Mouse (Mus musculus) forebrain, embryonic 10.5 days (tissue): ENCODE results near the gene Pianp. TPM values are rescaled to one million over a fixed set of nuclear protein-coding genes. Genes with fewer than 3 reads are reported as not detected.

Source experiments
- DNase-seq: peaks from one replicate; pipeline ENCODE4 v3.0.0-alpha.2; 2017; ENCODE audit warnings: low spot score; ENCODE audit errors: extremely low spot score
- H3K27ac ChIP-seq: fragments of 300-500 bp; sonication (generic); 2 replicates; pipeline ENCODE4 v1.5.1; 2016; ENCODE audit warnings: mild to moderate bottlenecking
- H3K27me3 ChIP-seq: fragments of 300-500 bp; sonication (generic); 2 replicates; pipeline ENCODE4 v1.6.1; 2016; ENCODE audit warnings: mild to moderate bottlenecking; ENCODE audit not compliant: poor library complexity, severe bottlenecking
- H3K36me3 ChIP-seq: fragments of 300-500 bp; sonication (generic); replicated peaks from 2 replicates; pipeline ENCODE4 v1.6.1; 2016; ENCODE audit warnings: mild to moderate bottlenecking, moderate library complexity
- H3K4me1 ChIP-seq: fragments of 300-500 bp; sonication (generic); 2 replicates; pipeline ENCODE4 v1.6.1; 2016
- H3K4me3 ChIP-seq: fragments of 300-500 bp; sonication (generic); 2 replicates; pipeline ENCODE4 v1.5.1; 2016; ENCODE audit warnings: mild to moderate bottlenecking, moderate library complexity
- H3K9me3 ChIP-seq: fragments of 300-500 bp; sonication (generic); 2 replicates; pipeline ENCODE4 v1.6.1; 2016; ENCODE audit warnings: mild to moderate bottlenecking, moderate library complexity
- WGBS: fragments of 180-500 bp; shearing (Covaris S2); methylation state at CpG from one replicate; pipeline ENCODE4 v1.1.7; 2016; 5-methylcytosine and 5-hydroxymethylcytosine counted together
- polyA plus RNA-seq: library from polyadenylated mRNA; unstranded; fragments of >200 nt; fragmentation: Nextera tagmentation; extraction: Ambion mirVana; gene quantifications from 2 replicates; pipeline ENCODE4 v1.2.1, GENCODE M21; 2016

Gene Pianp
- polyA plus RNA-seq, 1 experiment from 2014 or later = 1.7 TPM

GRCm38 (mm10) chr6:124993365-124993764, 3.1 kb upstream of the Pianp start:
- Histone ChIP-seq H3K27ac (no peak overlapping the region), H3K27me3 (peaks cover 71% of the 10 kb centered on the region), H3K9me3 (peaks cover 15% of the 10 kb centered on the region), H3K36me3 (no peaks in the 10 kb centered on the region), H3K4me3 (no peak overlapping the region), H3K4me1 (peaks cover 30% of the 10 kb centered on the region)
- WGBS = 85% methylated on average over 9 of the region's 9 CpGs
- DNase-seq = no peak

GRCm38 (mm10) chr6:124993876-124994275, 2.6 kb upstream of the Pianp start:
- Histone ChIP-seq H3K4me1 (peaks cover 30% of the 10 kb centered on the region), H3K27me3 (peaks cover 76% of the 10 kb centered on the region), H3K36me3 (no peaks in the 10 kb centered on the region), H3K9me3 (peaks cover 15% of the 10 kb centered on the region), H3K27ac (peak overlapping the region; percentile 40; the same call in 1 of the 2 replicates), H3K4me3 (peak overlapping the region; percentile 14; the same call in 1 of the 2 replicates)
- DNase-seq = peak; percentile 42
- WGBS = 18% methylated on average over 11 of the region's 11 CpGs

GRCm38 (mm10) chr6:124995246-124995645, 1.2 kb upstream of the Pianp start:
- Histone ChIP-seq H3K4me1 (peaks cover 36% of the 10 kb centered on the region), H3K27me3 (peaks cover 90% of the 10 kb centered on the region), H3K9me3 (peaks cover 7% of the 10 kb centered on the region), H3K36me3 (no peaks in the 10 kb centered on the region), H3K27ac (no peak overlapping the region), H3K4me3 (no peak overlapping the region)
- no peak for DNase-seq
- 91% methylated on average over 7 of the region's 7 CpGs for WGBS

GRCm38 (mm10) chr6:124995831-124996403, 577 bp upstream of the Pianp start:
- DNase-seq = no peak
- Histone ChIP-seq H3K9me3 (peaks cover 2% of the 10 kb centered on the region; the same call in 1 of the 2 replicates), H3K27ac (no peak overlapping the region), H3K4me3 (peak overlapping the region; percentile 74; the same call in 1 of the 2 replicates), H3K4me1 (peaks cover 36% of the 10 kb centered on the region), H3K27me3 (peaks cover 96% of the 10 kb centered on the region), H3K36me3 (no peaks in the 10 kb centered on the region)
- WGBS = 53% methylated on average over 8 of the region's 8 CpGs

- no peaks in the 10 kb centered on the region for H3K36me3 ChIP-seq
- H3K27ac ChIP-seq = no peak overlapping the region
- WGBS = 7% methylated on average over 8 of the region's 8 CpGs
- no peak for DNase-seq
- peaks cover 36% of the 10 kb centered on the region for H3K4me1 ChIP-seq
- H3K4me3 ChIP-seq = peak overlapping the region; percentile 74; the same call in 1 of the 2 replicates
- H3K9me3 ChIP-seq = no peaks in the 10 kb centered on the region
- H3K27me3 ChIP-seq = peaks cover 99% of the 10 kb centered on the region
These were observed 1.6 kb downstream of the Pianp start for GRCm38 (mm10) chr6:124998066-124998465.

- Histone ChIP-seq H3K9me3 (no peaks in the 10 kb centered on the region), H3K36me3 (no peaks in the 10 kb centered on the region), H3K4me1 (peaks cover 38% of the 10 kb centered on the region), H3K27me3 (peaks cover 88% of the 10 kb centered on the region), H3K4me3 (0 out of 2 replicates have a peak overlapping the region, but pooled peaks have one; percentile 5), H3K27ac (no peak overlapping the region)
- DNase-seq = no peak
- WGBS = 31% methylated on average over 14 of the region's 14 CpGs
These were observed 2.6 kb downstream of the Pianp start for GRCm38 (mm10) chr6:124999091-124999490.

- DNase-seq = no peak
- 35% methylated on average over 10 of the region's 10 CpGs for WGBS
- H3K36me3 ChIP-seq = no peaks in the 10 kb centered on the region
- H3K27ac ChIP-seq = no peak overlapping the region
- 0 out of 2 replicates have a peak overlapping the region, but pooled peaks have one; percentile 5 for H3K4me3 ChIP-seq
- peaks cover 37% of the 10 kb centered on the region for H3K4me1 ChIP-seq
- H3K9me3 ChIP-seq = no peaks in the 10 kb centered on the region
- peaks cover 84% of the 10 kb centered on the region for H3K27me3 ChIP-seq
These were observed 3.1 kb downstream of the Pianp start for GRCm38 (mm10) chr6:124999546-124999945.

- no peaks in the 10 kb centered on the region for H3K36me3 ChIP-seq
- H3K27ac ChIP-seq = no peak overlapping the region
- H3K27me3 ChIP-seq = peaks cover 42% of the 10 kb centered on the region
- WGBS = 62% methylated on average over 3 of the region's 3 CpGs
- peaks cover 27% of the 10 kb centered on the region for H3K4me1 ChIP-seq
- no peaks in the 10 kb centered on the region for H3K9me3 ChIP-seq
- no peak overlapping the region for H3K4me3 ChIP-seq
- no peak for DNase-seq
These were observed 7.2 kb downstream of the Pianp start for GRCm38 (mm10) chr6:125003706-125004105.

GRCm38 (mm10) chr6:125005086-125005485, 8.6 kb downstream of the Pianp start:
- 49% methylated on average over 3 of the region's 3 CpGs for WGBS
- Histone ChIP-seq H3K4me1 (peaks cover 26% of the 10 kb centered on the region), H3K36me3 (no peaks in the 10 kb centered on the region), H3K4me3 (no peak overlapping the region), H3K27me3 (peaks cover 28% of the 10 kb centered on the region), H3K27ac (no peak overlapping the region), H3K9me3 (no peaks in the 10 kb centered on the region)
- no peak for DNase-seq

GRCm38 (mm10) chr6:125008060-125008459, 11.6 kb downstream of the Pianp start:
- peak overlapping the region; percentile 92 for H3K4me3 ChIP-seq
- no peaks in the 10 kb centered on the region for H3K9me3 ChIP-seq
- DNase-seq = no peak
- H3K4me1 ChIP-seq = peaks cover 38% of the 10 kb centered on the region
- H3K27me3 ChIP-seq = no peaks in the 10 kb centered on the region; the same call in none of the 2 replicates
- 51% methylated on average over 13 of the region's 13 CpGs for WGBS
- H3K36me3 ChIP-seq = peaks cover 27% of the 10 kb centered on the region
- peak overlapping the region; percentile 99 for H3K27ac ChIP-seq

- Histone ChIP-seq H3K4me3 (peak overlapping the region; percentile 92), H3K9me3 (no peaks in the 10 kb centered on the region), H3K27ac (peak overlapping the region; percentile 99), H3K36me3 (peaks cover 32% of the 10 kb centered on the region), H3K4me1 (peaks cover 36% of the 10 kb centered on the region), H3K27me3 (no peaks in the 10 kb centered on the region; the same call in 1 of the 2 replicates)
- DNase-seq = peak; percentile 99
- under 1% methylated on average over 34 of the region's 34 CpGs for WGBS
These were observed 12.2 kb downstream of the Pianp start for GRCm38 (mm10) chr6:125008586-125009128.

GRCm38 (mm10) chr6:125009129-125009180, 12.5 kb downstream of the Pianp start, which contains the start of gene Zfp384:
TSS of gene Zfp384 (plus strand) at chr6:125009145.
- Histone ChIP-seq H3K27ac (peak within 1 kb of the TSS; percentile 99), H3K9me3 (no peaks in the 10 kb centered on the region), H3K4me1 (peaks cover 33% of the 10 kb centered on the region), H3K4me3 (peak within 1 kb of the TSS; percentile 92), H3K27me3 (no peaks in the 10 kb centered on the region; the same call in 1 of the 2 replicates), H3K36me3 (peaks cover 35% of the 10 kb centered on the region)
- WGBS = 0% methylated on average over 3 of the region's 3 CpGs
- no peak for DNase-seq

GRCm38 (mm10) chr6:125009181-125010073, 12.9 kb downstream of the Pianp start:
- 1% methylated on average over 70 of the region's 78 CpGs for WGBS
- peak overlapping the region; percentile 99 for H3K27ac ChIP-seq
- H3K27me3 ChIP-seq = no peaks in the 10 kb centered on the region; the same call in 1 of the 2 replicates
- H3K36me3 ChIP-seq = peaks cover 40% of the 10 kb centered on the region
- peak; percentile 84 for DNase-seq
- H3K9me3 ChIP-seq = no peaks in the 10 kb centered on the region
- peak overlapping the region; percentile 92 for H3K4me3 ChIP-seq
- peaks cover 29% of the 10 kb centered on the region for H3K4me1 ChIP-seq
